Mouse (Mus musculus) midbrain, embryonic 15.5 days (tissue): Measurements from ENCODE around the gene Nabp1. TPM values are rescaled to one million over a fixed set of nuclear protein-coding genes. Genes with fewer than 3 reads are reported as not detected.

Source experiments
- ATAC-seq: fragments of 200-750 bp; cut with Nextera tagmentation; replicated peaks from 2 replicates; pipeline ENCODE4 v1.8.0; 2017; ENCODE audit warnings: moderate TSS enrichment
- H3K27ac ChIP-seq: fragments of 300-500 bp; sonication (generic); 2 replicates; pipeline ENCODE4 v1.5.1; 2015; ENCODE audit warnings: mild to moderate bottlenecking, inconsistent platforms
- H3K27me3 ChIP-seq: fragments of 300-500 bp; sonication (generic); replicated peaks from 2 replicates; pipeline ENCODE4 v1.6.1; 2015; ENCODE audit warnings: inconsistent platforms
- H3K36me3 ChIP-seq: fragments of 300-500 bp; sonication (generic); replicated peaks from 2 replicates; pipeline ENCODE4 v1.6.1; 2015; ENCODE audit warnings: inconsistent platforms
- H3K4me1 ChIP-seq: fragments of 300-500 bp; sonication (generic); 2 replicates; pipeline ENCODE4 v1.6.1; 2015; ENCODE audit warnings: inconsistent platforms
- H3K4me2 ChIP-seq: fragments of 300-500 bp; sonication (generic); 2 replicates; pipeline ENCODE4 v1.6.1; 2015; ENCODE audit warnings: inconsistent platforms, mild to moderate bottlenecking, moderate library complexity
- H3K4me3 ChIP-seq: fragments of 300-500 bp; sonication (generic); 2 replicates; pipeline ENCODE4 v1.5.1; 2015; ENCODE audit warnings: mild to moderate bottlenecking, inconsistent platforms
- H3K9ac ChIP-seq: fragments of 300-500 bp; sonication (generic); 2 replicates; pipeline ENCODE4 v1.6.1; 2015; ENCODE audit warnings: mild to moderate bottlenecking, inconsistent platforms
- H3K9me3 ChIP-seq: fragments of 300-500 bp; sonication (generic); 2 replicates; pipeline ENCODE4 v1.6.1; 2016; ENCODE audit warnings: inconsistent platforms
- WGBS: fragments of 180-500 bp; shearing (Covaris S2); methylation state at CpG from one replicate; pipeline ENCODE4 v1.1.7; 2015; ENCODE audit warnings: mixed read lengths; 5-methylcytosine and 5-hydroxymethylcytosine counted together
- polyA plus RNA-seq: library from polyadenylated mRNA; unstranded; fragments of >200 nt; fragmentation: Nextera tagmentation; extraction: Ambion mirVana; gene quantifications from 2 replicates; pipeline ENCODE4 v1.2.1, GENCODE M21; 2015

The Nabp1 gene
- 8.9 and 9.2 TPM in 2 replicates for polyA plus RNA-seq

- Histone ChIP-seq H3K4me1 (no peaks in the 10 kb centered on the region), H3K27ac (peak within 1 kb of the TSS; percentile 83), H3K36me3 (no peaks in the 10 kb centered on the region), H3K9me3 (no peaks in the 10 kb centered on the region), H3K4me3 (peak within 1 kb of the TSS; percentile 69), H3K9ac (peak within 1 kb of the TSS; percentile 66), H3K4me2 (peak within 1 kb of the TSS; percentile 97), H3K27me3 (no peaks in the 10 kb centered on the region)
- ATAC-seq: peak; percentile 100
- WGBS: under 1% methylated on average over 46 of the region's 51 CpGs
These were observed at the start of gene Nabp1 for GRCm38 (mm10) chr1:51478262-51479026. TSS of gene Nabp1 (minus strand) at chr1:51478425.

GRCm38 (mm10) chr1:51525563-51526265 lies 47.5 kb upstream of the Nabp1 start:
- Histone ChIP-seq H3K27me3 (no peaks in the 10 kb centered on the region), H3K36me3 (no peaks in the 10 kb centered on the region), H3K9ac (no peak overlapping the region), H3K4me3 (no peak overlapping the region), H3K4me1 (no peaks in the 10 kb centered on the region), H3K9me3 (no peaks in the 10 kb centered on the region), H3K4me2 (no peak overlapping the region), H3K27ac (no peak overlapping the region)
- WGBS: 48% methylated on average over 1 of the region's 1 CpGs
- no peak for ATAC-seq

GRCm38 (mm10) chr1:51521651-51522050 lies 43.4 kb upstream of the Nabp1 start:
- 38% methylated on average over 8 of the region's 8 CpGs for WGBS
- H3K9ac ChIP-seq: no peak overlapping the region
- H3K4me1 ChIP-seq: no peaks in the 10 kb centered on the region
- H3K27me3 ChIP-seq: no peaks in the 10 kb centered on the region
- no peaks in the 10 kb centered on the region for H3K9me3 ChIP-seq
- no peak overlapping the region for H3K4me3 ChIP-seq
- ATAC-seq: 0 out of 2 replicates have a peak, but pooled peaks have one; percentile 39
- no peaks in the 10 kb centered on the region for H3K36me3 ChIP-seq
- no peak overlapping the region for H3K4me2 ChIP-seq
- no peak overlapping the region for H3K27ac ChIP-seq

- no peak overlapping the region for H3K4me3 ChIP-seq
- no peak for ATAC-seq
- no peaks in the 10 kb centered on the region for H3K4me1 ChIP-seq
- H3K27me3 ChIP-seq: no peaks in the 10 kb centered on the region
- no peak overlapping the region for H3K9ac ChIP-seq
- no peaks in the 10 kb centered on the region for H3K9me3 ChIP-seq
- H3K27ac ChIP-seq: no peak overlapping the region
- 89% methylated on average over 5 of the region's 5 CpGs for WGBS
- no peaks in the 10 kb centered on the region for H3K36me3 ChIP-seq
- H3K4me2 ChIP-seq: no peak overlapping the region
These were observed 42.1 kb upstream of the Nabp1 start for GRCm38 (mm10) chr1:51520246-51520780.

GRCm38 (mm10) chr1:51519112-51519511 lies 40.9 kb upstream of the Nabp1 start:
- no peak overlapping the region for H3K4me2 ChIP-seq
- no peak overlapping the region for H3K9ac ChIP-seq
- 86% methylated on average over 3 of the region's 3 CpGs for WGBS
- H3K27ac ChIP-seq: no peak overlapping the region
- ATAC-seq: no peak
- H3K27me3 ChIP-seq: no peaks in the 10 kb centered on the region
- no peaks in the 10 kb centered on the region for H3K4me1 ChIP-seq
- no peaks in the 10 kb centered on the region for H3K9me3 ChIP-seq
- no peak overlapping the region for H3K4me3 ChIP-seq
- H3K36me3 ChIP-seq: no peaks in the 10 kb centered on the region

GRCm38 (mm10) chr1:51515625-51516024 lies 37.4 kb upstream of the Nabp1 start:
- Histone ChIP-seq H3K27ac (no peak overlapping the region), H3K9ac (no peak overlapping the region), H3K4me3 (no peak overlapping the region), H3K36me3 (no peaks in the 10 kb centered on the region), H3K4me2 (no peak overlapping the region), H3K9me3 (no peaks in the 10 kb centered on the region), H3K27me3 (no peaks in the 10 kb centered on the region), H3K4me1 (no peaks in the 10 kb centered on the region)
- ATAC-seq: no peak
- WGBS: 58% methylated on average over 2 of the region's 2 CpGs

- Histone ChIP-seq H3K9me3 (no peaks in the 10 kb centered on the region), H3K27ac (no peak overlapping the region), H3K4me2 (no peak overlapping the region), H3K27me3 (no peaks in the 10 kb centered on the region), H3K9ac (no peak overlapping the region), H3K4me1 (no peaks in the 10 kb centered on the region), H3K4me3 (no peak overlapping the region), H3K36me3 (no peaks in the 10 kb centered on the region)
- no peak for ATAC-seq
- 93% methylated on average over 3 of the region's 3 CpGs for WGBS
These were observed 36.8 kb upstream of the Nabp1 start for GRCm38 (mm10) chr1:51515041-51515440.

GRCm38 (mm10) chr1:51514379-51514778 lies 36.2 kb upstream of the Nabp1 start:
- H3K27ac ChIP-seq: no peak overlapping the region
- no peak overlapping the region for H3K4me3 ChIP-seq
- H3K4me2 ChIP-seq: no peak overlapping the region
- no peaks in the 10 kb centered on the region for H3K4me1 ChIP-seq
- ATAC-seq: no peak
- H3K9me3 ChIP-seq: no peaks in the 10 kb centered on the region
- H3K9ac ChIP-seq: no peak overlapping the region
- H3K27me3 ChIP-seq: no peaks in the 10 kb centered on the region
- 88% methylated on average over 2 of the region's 2 CpGs for WGBS
- H3K36me3 ChIP-seq: no peaks in the 10 kb centered on the region

- no peak for ATAC-seq
- no peaks in the 10 kb centered on the region for H3K36me3 ChIP-seq
- H3K4me2 ChIP-seq: no peak overlapping the region
- WGBS: 76% methylated on average over 7 of the region's 7 CpGs
- no peak overlapping the region for H3K9ac ChIP-seq
- no peak overlapping the region for H3K27ac ChIP-seq
- no peak overlapping the region for H3K4me3 ChIP-seq
- no peaks in the 10 kb centered on the region for H3K9me3 ChIP-seq
- no peaks in the 10 kb centered on the region for H3K4me1 ChIP-seq
- no peaks in the 10 kb centered on the region for H3K27me3 ChIP-seq
These were observed 35.0 kb upstream of the Nabp1 start for GRCm38 (mm10) chr1:51513059-51513713.

- Histone ChIP-seq H3K4me3 (no peak overlapping the region), H3K9me3 (no peaks in the 10 kb centered on the region)
- 89% methylated on average over 2 of the region's 2 CpGs for WGBS
These were observed 34.1 kb upstream of the Nabp1 start for GRCm38 (mm10) chr1:51512326-51512725.

GRCm38 (mm10) chr1:51509776-51510175 lies 31.6 kb upstream of the Nabp1 start:
- no peaks in the 10 kb centered on the region for H3K9me3 ChIP-seq
- H3K36me3 ChIP-seq: no peaks in the 10 kb centered on the region
- H3K27ac ChIP-seq: no peak overlapping the region
- no peaks in the 10 kb centered on the region for H3K27me3 ChIP-seq
- no peak overlapping the region for H3K9ac ChIP-seq
- peak; percentile 56 for ATAC-seq
- no peaks in the 10 kb centered on the region for H3K4me1 ChIP-seq
- 77% methylated on average over 8 of the region's 8 CpGs for WGBS
- H3K4me3 ChIP-seq: no peak overlapping the region
- no peak overlapping the region for H3K4me2 ChIP-seq

More at GRCm38 (mm10) chr1:51512326-51512725, 34.1 kb upstream of the Nabp1 start:
- H3K27me3 ChIP-seq: no peaks in the 10 kb centered on the region
- H3K36me3 ChIP-seq: no peaks in the 10 kb centered on the region
- H3K27ac ChIP-seq: no peak overlapping the region
- no peak overlapping the region for H3K4me2 ChIP-seq
- no peak overlapping the region for H3K9ac ChIP-seq
- no peak for ATAC-seq
- H3K4me1 ChIP-seq: no peaks in the 10 kb centered on the region

GRCm38 (mm10) chr1:51509083-51509482 lies 30.9 kb upstream of the Nabp1 start:
- no peak overlapping the region for H3K4me3 ChIP-seq
- H3K9ac ChIP-seq: no peak overlapping the region
- ATAC-seq: peak; percentile 88
- H3K27ac ChIP-seq: no peak overlapping the region
- no peaks in the 10 kb centered on the region for H3K36me3 ChIP-seq
- H3K4me2 ChIP-seq: no peak overlapping the region
- H3K27me3 ChIP-seq: no peaks in the 10 kb centered on the region
- WGBS: 10% methylated on average over 7 of the region's 7 CpGs
- no peaks in the 10 kb centered on the region for H3K4me1 ChIP-seq
- no peaks in the 10 kb centered on the region for H3K9me3 ChIP-seq
